Mouse (Mus musculus): ENCODE results near the gene Tmem161a. TPM values are rescaled to one million over a fixed set of nuclear protein-coding genes. Genes with fewer than 3 reads are reported as not detected.

Tmem161a gene
- polyA plus RNA-seq, 1 experiment from 2014 or later = 50.5 TPM

DNA sequence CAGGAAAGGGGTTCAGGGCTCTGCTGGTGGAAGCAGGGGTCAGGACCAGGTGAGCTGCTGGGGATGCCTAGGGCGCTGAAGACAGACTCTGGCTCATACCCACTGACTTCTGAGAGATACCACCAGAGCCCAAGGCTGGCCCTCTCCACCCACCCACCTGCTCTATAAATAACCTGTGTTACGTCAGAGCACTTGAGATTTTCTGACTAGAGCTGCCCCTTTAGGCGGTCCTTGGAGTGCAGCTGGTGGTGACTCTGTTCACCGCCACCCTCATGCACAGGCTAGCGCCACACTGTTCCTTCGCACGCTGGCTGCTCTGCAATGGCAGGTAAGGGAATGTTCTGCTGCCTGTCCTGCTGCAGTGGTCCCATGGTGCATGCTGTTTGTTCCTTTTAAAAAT, 1.9 kb downstream of the Tmem161a start:
- Histone ChIP-seq H3K27me3 (ENCODE audit: insufficient read depth, low read length) (no peaks in the 10 kb centered on the region), H3K4me1 (ENCODE audit: insufficient read depth) (0 out of 2 replicates have a peak, but pooled peaks cover 6% of the 10 kb centered on the region), H3K4me2 (0 out of 2 replicates have a peak overlapping the region, but pooled peaks have one; percentile 29), H3K36me3 (ENCODE audit: insufficient read depth) (peaks cover 26% of the 10 kb centered on the region), H3K9me3 (ENCODE audit: low read depth, low read length) (no peaks in the 10 kb centered on the region), H3K4me3 (ENCODE audit: low read depth, low read length) (no peak overlapping the region), H3K9ac (peak overlapping the region; percentile 13), H3K27ac (ENCODE audit: low read depth) (no peak overlapping the region)
- DNase-seq (peak; percentile 53), ATAC-seq (ENCODE audit: insufficient read depth) (no peak)
- 70% methylated on average over 7 of the region's 7 CpGs for WGBS
- TF ChIP-seq CTCF (IDR thresholded peaks at IDR 0.05; ENCODE audit: low read depth) = no peak

DNA sequence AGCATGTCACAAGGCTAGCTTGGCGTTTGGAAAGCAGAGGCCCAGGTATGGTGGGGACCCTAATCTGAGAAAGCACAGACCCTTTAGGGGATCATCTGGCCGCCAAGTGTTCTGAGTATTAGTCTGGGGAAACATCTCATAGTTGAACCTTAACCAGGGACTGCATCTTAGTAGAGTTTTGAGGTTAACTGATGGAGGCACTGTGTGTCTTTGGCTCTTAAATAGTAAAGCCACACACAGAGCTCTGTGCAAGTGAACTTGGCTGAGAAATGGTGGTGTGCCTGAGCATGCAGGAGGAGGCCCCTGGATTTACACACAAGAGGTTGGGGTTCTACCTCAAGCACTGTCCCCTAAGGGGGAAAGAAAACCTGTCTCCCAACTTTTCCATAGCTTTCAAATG, 6.1 kb downstream of the Tmem161a start:
- ATAC-seq (ENCODE audit: insufficient read depth) = no peak
- TF ChIP-seq CTCF (IDR thresholded peaks at IDR 0.05; ENCODE audit: low read depth) = no peak

DNA sequence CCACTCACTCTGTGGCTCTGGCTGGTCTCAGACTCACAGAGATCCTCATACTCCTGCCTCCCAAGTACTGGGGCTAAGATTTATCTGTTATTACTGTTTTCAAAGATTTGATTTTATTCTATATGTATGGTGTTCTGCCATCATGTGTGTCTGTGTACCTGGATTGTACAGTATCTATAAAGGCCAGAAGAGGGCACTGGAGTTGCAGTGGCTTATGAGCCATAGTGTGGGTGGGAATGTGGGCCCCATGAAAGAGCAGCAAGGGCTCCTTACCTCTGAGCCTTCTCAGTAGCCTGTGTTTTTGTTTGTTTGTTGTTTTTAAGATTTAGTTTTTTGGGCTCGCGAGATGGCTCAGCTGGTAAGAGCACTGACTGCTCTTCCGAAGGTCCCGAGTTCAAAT, 6.9 kb downstream of the Tmem161a start:
- no peak overlapping the region for H3K9ac ChIP-seq
- no peaks in the 10 kb centered on the region for H3K9me3 ChIP-seq (ENCODE audit: low read depth, low read length)
- peak; percentile 15 for DNase-seq
- H3K36me3 ChIP-seq (ENCODE audit: insufficient read depth) = peaks cover 55% of the 10 kb centered on the region
- WGBS = 92% methylated on average over 4 of the region's 4 CpGs
- peak; percentile 57 for TF ChIP-seq CTCF (IDR thresholded peaks at IDR 0.05; ENCODE audit: low read depth)
- no peak overlapping the region for H3K4me2 ChIP-seq
- no peak overlapping the region for H3K27ac ChIP-seq (ENCODE audit: low read depth)
- H3K4me1 ChIP-seq (ENCODE audit: insufficient read depth) = no peaks in the 10 kb centered on the region
- no peak for ATAC-seq (ENCODE audit: insufficient read depth)
- H3K27me3 ChIP-seq (ENCODE audit: insufficient read depth, low read length) = no peaks in the 10 kb centered on the region
- no peak overlapping the region for H3K4me3 ChIP-seq (ENCODE audit: low read depth, low read length)

More for the DNA sequence above, 6.1 kb downstream of the Tmem161a start:
- H3K4me2 ChIP-seq = no peak overlapping the region
- no peak for DNase-seq
- 0 out of 2 replicates have a peak, but pooled peaks cover 6% of the 10 kb centered on the region for H3K4me1 ChIP-seq (ENCODE audit: insufficient read depth)
- no peaks in the 10 kb centered on the region for H3K27me3 ChIP-seq (ENCODE audit: insufficient read depth, low read length)
- no peaks in the 10 kb centered on the region for H3K9me3 ChIP-seq (ENCODE audit: low read depth, low read length)
- H3K4me3 ChIP-seq (ENCODE audit: low read depth, low read length) = no peak overlapping the region
- WGBS = 83% methylated on average over 2 of the region's 2 CpGs
- H3K27ac ChIP-seq (ENCODE audit: low read depth) = no peak overlapping the region
- H3K9ac ChIP-seq = no peak overlapping the region
- H3K36me3 ChIP-seq (ENCODE audit: insufficient read depth) = peaks cover 58% of the 10 kb centered on the region

DNA sequence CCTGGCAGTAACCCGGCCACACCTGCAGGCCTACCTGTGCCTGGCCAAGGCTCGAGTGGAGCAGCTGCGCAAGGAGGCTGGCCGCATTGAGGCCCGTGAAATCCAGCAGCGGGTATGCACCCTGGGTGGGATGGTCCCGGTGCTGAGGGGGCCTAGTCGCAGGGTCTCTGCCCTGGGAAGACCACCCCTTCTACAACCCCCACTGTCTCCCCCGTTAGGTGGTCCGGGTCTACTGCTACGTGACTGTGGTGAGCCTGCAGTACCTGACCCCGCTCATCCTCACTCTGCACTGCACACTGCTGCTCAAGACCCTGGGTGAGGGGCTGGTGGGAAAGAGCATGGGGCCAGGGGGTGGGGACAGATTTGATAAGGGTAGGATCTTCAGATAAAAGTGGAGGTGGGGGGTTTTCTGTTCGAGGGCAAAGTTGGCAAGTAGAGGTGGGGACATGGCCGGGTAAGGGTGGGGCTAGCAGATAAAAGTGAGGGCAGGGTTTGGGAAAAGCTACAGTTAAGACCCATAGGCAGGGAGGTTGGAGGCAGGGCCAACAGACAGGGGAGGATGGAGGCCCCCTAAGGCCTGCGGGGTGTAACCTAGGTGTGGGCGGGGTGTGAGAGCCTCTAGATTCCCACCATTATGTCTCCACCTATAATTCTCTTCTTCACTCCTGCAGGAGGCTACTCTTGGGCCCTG, 9.2 kb downstream of the Tmem161a start:
- Histone ChIP-seq H3K4me3 (ENCODE audit: low read depth, low read length) (no peak overlapping the region), H3K27ac (ENCODE audit: low read depth) (no peak overlapping the region), H3K27me3 (ENCODE audit: insufficient read depth, low read length) (no peaks in the 10 kb centered on the region), H3K9ac (no peak overlapping the region), H3K36me3 (ENCODE audit: insufficient read depth) (peaks cover 53% of the 10 kb centered on the region; the same call in 1 of the 2 replicates), H3K4me2 (no peak overlapping the region), H3K4me1 (ENCODE audit: insufficient read depth) (no peaks in the 10 kb centered on the region), H3K9me3 (ENCODE audit: low read depth, low read length) (no peaks in the 10 kb centered on the region)
- TF ChIP-seq CTCF (IDR thresholded peaks at IDR 0.05; ENCODE audit: low read depth) = no peak
- ATAC-seq (ENCODE audit: insufficient read depth) (no peak), DNase-seq (no peak)
- 71% methylated on average over 16 of the region's 16 CpGs for WGBS

DNA sequence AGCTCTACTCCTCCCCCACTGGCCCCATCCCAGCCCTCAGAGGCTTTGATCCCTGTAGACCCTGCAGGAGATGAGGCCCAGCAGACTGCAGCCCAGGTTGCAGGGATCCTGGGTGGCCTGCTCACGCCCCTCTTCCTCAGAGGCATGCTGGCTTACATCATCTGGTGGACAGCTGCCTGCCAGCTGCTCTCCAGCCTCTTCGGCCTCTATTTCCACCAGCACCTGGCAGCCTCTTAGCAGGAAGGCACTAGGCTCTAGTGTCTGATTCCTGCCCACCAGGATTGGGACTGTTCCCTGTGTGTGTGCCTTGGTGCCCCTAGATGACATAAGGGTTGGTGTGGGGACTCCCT, 9.7 kb downstream of the Tmem161a start:
- Histone ChIP-seq H3K9me3 (ENCODE audit: low read depth, low read length) (no peaks in the 10 kb centered on the region), H3K27ac (ENCODE audit: low read depth) (no peak overlapping the region), H3K4me2 (no peak overlapping the region), H3K27me3 (ENCODE audit: insufficient read depth, low read length) (no peaks in the 10 kb centered on the region), H3K9ac (no peak overlapping the region), H3K4me3 (ENCODE audit: low read depth, low read length) (no peak overlapping the region), H3K4me1 (ENCODE audit: insufficient read depth) (no peaks in the 10 kb centered on the region), H3K36me3 (ENCODE audit: insufficient read depth) (peaks cover 49% of the 10 kb centered on the region; the same call in 1 of the 2 replicates)
- no peak for ATAC-seq (ENCODE audit: insufficient read depth)
- DNase-seq = no peak
- WGBS = 49% methylated on average over 2 of the region's 2 CpGs
- no peak for TF ChIP-seq CTCF (IDR thresholded peaks at IDR 0.05; ENCODE audit: low read depth)

DNA sequence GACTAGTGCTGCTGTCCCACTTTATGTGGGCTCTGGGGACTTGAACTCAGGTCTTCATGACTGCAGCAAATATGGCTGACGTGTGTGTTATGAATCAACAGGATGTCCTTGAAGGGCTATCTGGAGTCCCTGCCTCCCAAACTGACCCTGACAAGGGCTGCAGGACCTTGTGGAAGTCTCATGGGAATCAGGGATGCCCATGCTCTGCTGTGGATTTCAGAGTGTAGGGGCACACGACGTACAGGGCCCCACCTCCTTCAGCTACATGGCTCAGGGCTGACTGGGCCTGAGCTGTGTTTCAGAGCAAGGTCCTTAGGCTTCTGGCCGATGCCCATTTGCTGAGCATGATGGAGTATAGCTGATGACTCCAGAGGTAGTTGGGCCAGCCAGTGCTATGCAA, 11.0 kb downstream of the Tmem161a start:
- WGBS = 84% methylated on average over 4 of the region's 4 CpGs
- no peak overlapping the region for H3K4me3 ChIP-seq (ENCODE audit: low read depth, low read length)
- no peaks in the 10 kb centered on the region for H3K9me3 ChIP-seq (ENCODE audit: low read depth, low read length)
- no peak for TF ChIP-seq CTCF (IDR thresholded peaks at IDR 0.05; ENCODE audit: low read depth)
- H3K4me1 ChIP-seq (ENCODE audit: insufficient read depth) = no peaks in the 10 kb centered on the region
- DNase-seq (no peak), ATAC-seq (ENCODE audit: insufficient read depth) (no peak)
- no peak overlapping the region for H3K4me2 ChIP-seq
- no peaks in the 10 kb centered on the region for H3K27me3 ChIP-seq (ENCODE audit: insufficient read depth, low read length)
- peaks cover 37% of the 10 kb centered on the region; the same call in 1 of the 2 replicates for H3K36me3 ChIP-seq (ENCODE audit: insufficient read depth)
- no peak overlapping the region for H3K27ac ChIP-seq (ENCODE audit: low read depth)
- H3K9ac ChIP-seq = no peak overlapping the region

DNA sequence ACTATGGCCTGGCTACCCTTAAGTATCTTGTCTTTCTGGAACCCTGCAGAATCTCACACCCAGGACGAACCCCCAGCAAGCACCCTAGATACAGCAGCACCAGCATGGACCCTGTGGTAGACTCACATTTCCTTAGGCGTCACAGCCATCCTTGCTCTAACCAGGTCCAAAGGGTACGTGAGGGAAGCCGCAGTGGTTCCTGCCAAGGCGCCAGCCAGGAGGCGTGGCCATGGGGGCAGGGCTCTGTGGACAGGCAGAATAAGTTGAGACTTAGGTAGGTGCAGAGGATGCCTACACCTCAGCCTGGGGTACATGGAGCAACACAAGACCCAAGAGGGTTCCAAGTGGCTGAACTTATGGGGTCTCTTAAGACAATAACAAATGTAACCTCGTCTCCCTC, 16.6 kb downstream of the Tmem161a start:
- no peak for TF ChIP-seq CTCF (IDR thresholded peaks at IDR 0.05; ENCODE audit: low read depth)
- DNase-seq = no peak

More for the DNA sequence above, 16.6 kb downstream of the Tmem161a start:
- Histone ChIP-seq H3K4me2 (no peak overlapping the region), H3K9ac (no peak overlapping the region), H3K36me3 (ENCODE audit: insufficient read depth) (no peaks in the 10 kb centered on the region), H3K4me3 (ENCODE audit: low read depth, low read length) (no peak overlapping the region), H3K27me3 (ENCODE audit: insufficient read depth, low read length) (no peaks in the 10 kb centered on the region), H3K4me1 (ENCODE audit: insufficient read depth) (no peaks in the 10 kb centered on the region), H3K9me3 (ENCODE audit: low read depth, low read length) (no peaks in the 10 kb centered on the region), H3K27ac (ENCODE audit: low read depth) (no peak overlapping the region)
- WGBS = 63% methylated on average over 7 of the region's 7 CpGs
- ATAC-seq (ENCODE audit: insufficient read depth) = no peak
